Mouse (Mus musculus) limb, embryonic 15.5 days (tissue): ENCODE measurements at regions not wholly inside any gene's neighbourhood (a gene's known extent, or its start where the extent isn't known, plus 50 kb on each side); places are given as distances from the start of the nearest gene placed in this dataset.

Experiments used
- ATAC-seq: fragments of 200-750 bp; cut with Nextera tagmentation; 2 replicates; pipeline ENCODE4 v1.8.0; 2017; ENCODE audit warnings: low read depth, moderate TSS enrichment; ENCODE audit not compliant: insufficient number of reproducible peaks, low FRiP score, low TSS enrichment
- H3K27ac ChIP-seq: fragments of 300-500 bp; sonication (generic); 2 replicates; pipeline ENCODE4 v1.5.1; 2015; ENCODE audit warnings: moderate library complexity, mild to moderate bottlenecking, inconsistent platforms
- H3K27me3 ChIP-seq: fragments of 300-500 bp; sonication (generic); 2 replicates; pipeline ENCODE4 v1.6.1; 2015; ENCODE audit warnings: inconsistent platforms
- H3K36me3 ChIP-seq: fragments of 300-500 bp; sonication (generic); 2 replicates; pipeline ENCODE4 v1.6.1; 2015; ENCODE audit warnings: inconsistent platforms
- H3K4me1 ChIP-seq: fragments of 300-500 bp; sonication (generic); 2 replicates; pipeline ENCODE4 v1.6.1; 2015; ENCODE audit warnings: inconsistent platforms
- H3K4me2 ChIP-seq: fragments of 300-500 bp; sonication (generic); 2 replicates; pipeline ENCODE4 v1.6.1; 2015; ENCODE audit warnings: mild to moderate bottlenecking, inconsistent platforms
- H3K4me3 ChIP-seq: fragments of 300-500 bp; sonication (generic); 2 replicates; pipeline ENCODE4 v1.5.1; 2015; ENCODE audit warnings: mild to moderate bottlenecking, inconsistent platforms
- H3K9ac ChIP-seq: fragments of 300-500 bp; sonication (generic); 2 replicates; pipeline ENCODE4 v1.6.1; 2015; ENCODE audit warnings: inconsistent platforms
- H3K9me3 ChIP-seq: fragments of 300-500 bp; sonication (generic); 2 replicates; pipeline ENCODE4 v1.6.1; 2016; ENCODE audit warnings: inconsistent platforms
- WGBS: fragments of 180-500 bp; shearing (Covaris S2); methylation state at CpG from one replicate; pipeline ENCODE4 v1.1.7; 2015; 5-methylcytosine and 5-hydroxymethylcytosine counted together

- Histone ChIP-seq H3K9ac (no peak overlapping the region), H3K36me3 (no peaks in the 10 kb centered on the region), H3K27ac (no peak overlapping the region), H3K27me3 (no peaks in the 10 kb centered on the region; the same call in 1 of the 2 replicates), H3K4me2 (no peak overlapping the region), H3K4me1 (peaks cover 4% of the 10 kb centered on the region; the same call in 1 of the 2 replicates), H3K9me3 (no peaks in the 10 kb centered on the region), H3K4me3 (no peak overlapping the region)
- 70% methylated on average over 4 of the region's 4 CpGs for WGBS
- ATAC-seq = no peak
Measured at GRCm38 (mm10) chr1:42541991-42542390, 153.6 kb upstream of the Pou3f3 start.

GRCm38 (mm10) chr1:42542846-42543549 is 152.6 kb upstream of the Pou3f3 start:
- Histone ChIP-seq H3K4me2 (no peak overlapping the region), H3K9ac (no peak overlapping the region), H3K4me3 (no peak overlapping the region), H3K36me3 (no peaks in the 10 kb centered on the region), H3K27ac (no peak overlapping the region), H3K27me3 (no peaks in the 10 kb centered on the region; the same call in 1 of the 2 replicates), H3K4me1 (peaks cover 4% of the 10 kb centered on the region; the same call in 1 of the 2 replicates), H3K9me3 (no peaks in the 10 kb centered on the region)
- 36% methylated on average over 15 of the region's 15 CpGs for WGBS
- no peak for ATAC-seq

GRCm38 (mm10) chr1:42546879-42547278 is 148.7 kb upstream of the Pou3f3 start:
- ATAC-seq = no peak
- Histone ChIP-seq H3K27ac (no peak overlapping the region), H3K4me3 (no peak overlapping the region), H3K36me3 (no peaks in the 10 kb centered on the region), H3K9me3 (no peaks in the 10 kb centered on the region), H3K9ac (no peak overlapping the region), H3K27me3 (no peaks in the 10 kb centered on the region), H3K4me2 (no peak overlapping the region), H3K4me1 (no peaks in the 10 kb centered on the region)
- WGBS = 85% methylated on average over 3 of the region's 3 CpGs

GRCm38 (mm10) chr1:42557301-42557700 is 138.3 kb upstream of the Pou3f3 start:
- no peak for ATAC-seq
- no peak overlapping the region for H3K4me3 ChIP-seq
- H3K4me1 ChIP-seq = no peaks in the 10 kb centered on the region
- WGBS = 75% methylated on average over 2 of the region's 2 CpGs
- H3K27ac ChIP-seq = no peak overlapping the region
- H3K36me3 ChIP-seq = no peaks in the 10 kb centered on the region
- no peaks in the 10 kb centered on the region for H3K27me3 ChIP-seq
- H3K9me3 ChIP-seq = no peaks in the 10 kb centered on the region
- no peak overlapping the region for H3K4me2 ChIP-seq
- H3K9ac ChIP-seq = no peak overlapping the region

- H3K4me2 ChIP-seq = no peak overlapping the region
- H3K9ac ChIP-seq = no peak overlapping the region
- 80% methylated on average over 6 of the region's 6 CpGs for WGBS
- H3K36me3 ChIP-seq = no peaks in the 10 kb centered on the region
- H3K9me3 ChIP-seq = no peaks in the 10 kb centered on the region
- no peaks in the 10 kb centered on the region for H3K27me3 ChIP-seq
- H3K4me1 ChIP-seq = no peaks in the 10 kb centered on the region
- H3K27ac ChIP-seq = no peak overlapping the region
- H3K4me3 ChIP-seq = no peak overlapping the region
- no peak for ATAC-seq
Measured at GRCm38 (mm10) chr1:42567640-42568039, 127.9 kb upstream of the Pou3f3 start.

DNA sequence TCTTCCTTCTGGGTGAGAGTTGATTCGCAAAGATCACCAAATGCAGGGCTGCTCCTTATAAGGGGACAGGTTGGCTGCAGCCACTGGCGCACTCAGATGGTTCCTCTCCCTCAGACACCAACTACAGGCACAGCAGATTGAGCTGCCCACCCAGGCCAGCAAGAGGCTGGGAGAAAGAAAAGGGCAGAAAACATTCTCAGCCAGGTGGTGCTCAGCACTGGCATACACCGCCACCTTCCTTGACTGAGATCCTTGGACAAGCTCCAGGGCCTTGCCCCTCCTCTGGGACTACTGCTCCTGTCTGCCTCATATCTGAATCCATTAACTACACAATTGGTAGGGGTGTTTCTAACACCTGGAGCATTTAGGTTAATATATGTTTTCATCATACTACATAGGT is 110.4 kb upstream of the Pou3f3 start:
- ATAC-seq = no peak
- Histone ChIP-seq H3K4me3 (no peak overlapping the region), H3K9ac (no peak overlapping the region), H3K9me3 (no peaks in the 10 kb centered on the region), H3K27ac (no peak overlapping the region), H3K36me3 (no peaks in the 10 kb centered on the region), H3K4me1 (0 out of 2 replicates have a peak, but pooled peaks cover 2% of the 10 kb centered on the region), H3K4me2 (no peak overlapping the region), H3K27me3 (no peaks in the 10 kb centered on the region)
- WGBS = 83% methylated on average over 3 of the region's 3 CpGs

DNA sequence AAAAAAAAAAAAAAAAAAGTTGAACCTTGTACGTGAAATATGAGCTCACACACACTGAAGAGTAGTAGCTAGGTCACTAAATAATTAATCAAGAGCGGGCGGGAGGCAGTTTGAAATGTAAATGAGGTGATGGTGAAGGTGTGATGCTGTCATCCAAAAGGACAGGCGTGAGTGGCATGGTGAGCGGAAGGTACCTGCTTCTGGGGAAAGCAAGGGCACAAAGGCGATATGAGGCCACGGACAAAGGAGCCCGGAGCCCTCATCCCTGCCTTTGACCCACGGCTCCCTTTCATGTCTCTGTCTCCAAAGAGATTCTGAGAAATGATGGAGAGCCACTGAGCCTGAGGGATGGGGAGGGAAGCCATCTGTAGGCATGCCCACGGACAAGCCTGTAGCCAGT is 107.1 kb upstream of the Pou3f3 start:
- Histone ChIP-seq H3K27ac (no peak overlapping the region), H3K4me3 (no peak overlapping the region), H3K9ac (no peak overlapping the region), H3K4me1 (0 out of 2 replicates have a peak, but pooled peaks cover 2% of the 10 kb centered on the region), H3K36me3 (no peaks in the 10 kb centered on the region), H3K27me3 (no peaks in the 10 kb centered on the region), H3K9me3 (no peaks in the 10 kb centered on the region), H3K4me2 (no peak overlapping the region)
- 33% methylated on average over 10 of the region's 10 CpGs for WGBS
- ATAC-seq = no peak

DNA sequence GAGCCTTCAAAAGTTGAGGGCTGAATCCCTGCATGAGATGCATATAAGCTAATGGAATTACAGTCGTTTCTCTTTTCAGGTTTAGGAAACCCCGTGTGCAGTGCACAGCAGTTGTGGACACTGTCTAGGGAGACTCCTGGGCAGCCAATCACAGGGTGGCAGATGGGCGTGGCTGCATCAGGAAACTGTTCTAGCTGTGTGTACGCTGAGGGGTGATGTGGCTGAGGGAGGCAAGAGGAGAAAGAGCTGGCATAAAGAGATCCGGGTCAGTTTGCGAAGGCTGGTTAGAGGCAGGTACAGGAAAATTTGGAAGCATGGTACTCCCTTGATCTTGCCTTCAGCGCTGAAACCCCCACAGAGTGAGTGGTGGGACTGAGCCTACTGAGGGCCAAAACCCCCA is 106.1 kb upstream of the Pou3f3 start:
- H3K27ac ChIP-seq = no peak overlapping the region
- no peaks in the 10 kb centered on the region for H3K9me3 ChIP-seq
- H3K4me2 ChIP-seq = no peak overlapping the region
- WGBS = 33% methylated on average over 7 of the region's 7 CpGs
- H3K36me3 ChIP-seq = no peaks in the 10 kb centered on the region
- 0 out of 2 replicates have a peak, but pooled peaks cover 2% of the 10 kb centered on the region for H3K4me1 ChIP-seq
- no peak for ATAC-seq
- H3K9ac ChIP-seq = no peak overlapping the region
- no peaks in the 10 kb centered on the region for H3K27me3 ChIP-seq
- H3K4me3 ChIP-seq = no peak overlapping the region

DNA sequence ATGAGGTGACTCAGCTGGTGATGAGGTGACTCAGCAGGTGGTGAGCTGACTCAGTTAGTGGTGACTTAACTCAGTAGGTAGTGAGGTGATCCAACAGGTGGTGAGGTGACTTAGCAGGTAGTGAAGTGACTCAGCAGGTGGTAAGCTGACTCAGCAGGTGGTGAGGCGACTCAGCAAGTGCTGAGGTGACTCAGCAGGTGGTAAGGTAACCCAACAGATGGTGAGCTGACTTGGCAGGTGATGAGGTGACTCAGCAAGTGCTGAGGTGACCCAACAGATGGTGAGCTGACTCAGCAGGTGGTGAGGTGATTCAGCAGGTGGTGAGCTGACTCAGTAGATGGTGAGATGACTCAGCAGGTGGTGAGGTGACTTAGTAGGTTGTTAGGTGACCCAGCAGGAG is 103.7 kb upstream of the Pou3f3 start:
- H3K4me1 ChIP-seq = 0 out of 2 replicates have a peak, but pooled peaks cover 2% of the 10 kb centered on the region
- no peaks in the 10 kb centered on the region for H3K36me3 ChIP-seq
- H3K27me3 ChIP-seq = no peaks in the 10 kb centered on the region
- H3K9ac ChIP-seq = no peak overlapping the region
- H3K9me3 ChIP-seq = no peaks in the 10 kb centered on the region
- no peak for ATAC-seq
- H3K4me2 ChIP-seq = no peak overlapping the region
- no peak overlapping the region for H3K27ac ChIP-seq
- WGBS = 50% methylated on average over 1 of the region's 1 CpGs
- no peak overlapping the region for H3K4me3 ChIP-seq

DNA sequence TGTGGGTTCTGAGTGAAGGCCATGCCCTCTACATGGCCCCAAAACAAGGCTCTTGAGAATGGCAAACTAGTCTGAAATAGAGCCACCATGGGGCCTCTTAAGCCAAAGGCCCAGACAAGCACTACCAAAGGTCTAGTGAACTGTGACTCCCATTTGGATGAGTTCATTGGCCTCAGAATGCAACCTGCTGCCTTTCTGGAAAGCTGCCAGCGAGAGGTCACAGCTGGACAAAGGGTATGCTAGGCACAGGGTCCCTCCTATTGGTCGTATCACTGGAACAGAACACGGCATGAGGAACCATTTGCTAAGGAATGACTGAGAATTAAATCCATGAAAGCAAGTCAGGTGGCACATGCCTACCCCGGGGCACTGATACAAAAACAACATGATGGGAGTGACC is 98.5 kb upstream of the Pou3f3 start:
- Histone ChIP-seq H3K9ac (no peak overlapping the region), H3K27ac (no peak overlapping the region), H3K9me3 (no peaks in the 10 kb centered on the region), H3K4me1 (no peaks in the 10 kb centered on the region), H3K27me3 (no peaks in the 10 kb centered on the region), H3K36me3 (no peaks in the 10 kb centered on the region), H3K4me3 (no peak overlapping the region), H3K4me2 (no peak overlapping the region)
- WGBS = 79% methylated on average over 4 of the region's 4 CpGs
- ATAC-seq = no peak

DNA sequence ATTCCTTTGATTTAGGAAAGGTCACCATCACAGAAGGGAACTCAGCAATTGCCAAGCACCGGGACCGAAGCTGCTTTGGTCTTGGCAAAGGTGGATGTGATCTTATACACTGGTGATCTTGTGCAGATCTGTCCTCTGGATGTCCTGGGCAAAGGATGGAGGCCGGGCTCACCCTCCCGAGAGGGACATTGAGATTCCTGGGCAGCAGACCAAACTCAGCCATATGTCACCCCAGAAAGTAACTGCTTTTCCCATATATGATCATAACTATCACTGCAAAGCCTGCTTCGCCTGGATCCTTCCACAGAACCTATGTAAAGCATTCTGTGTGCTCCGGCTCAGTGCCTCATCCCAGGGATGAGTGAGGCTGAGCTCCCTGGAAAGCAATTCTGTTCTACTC is 96.3 kb upstream of the Pou3f3 start:
- Histone ChIP-seq H3K27me3 (no peaks in the 10 kb centered on the region), H3K9me3 (no peaks in the 10 kb centered on the region), H3K4me2 (no peak overlapping the region), H3K9ac (no peak overlapping the region), H3K4me1 (no peaks in the 10 kb centered on the region), H3K27ac (no peak overlapping the region), H3K36me3 (no peaks in the 10 kb centered on the region), H3K4me3 (no peak overlapping the region)
- ATAC-seq = no peak
- 79% methylated on average over 6 of the region's 6 CpGs for WGBS

DNA sequence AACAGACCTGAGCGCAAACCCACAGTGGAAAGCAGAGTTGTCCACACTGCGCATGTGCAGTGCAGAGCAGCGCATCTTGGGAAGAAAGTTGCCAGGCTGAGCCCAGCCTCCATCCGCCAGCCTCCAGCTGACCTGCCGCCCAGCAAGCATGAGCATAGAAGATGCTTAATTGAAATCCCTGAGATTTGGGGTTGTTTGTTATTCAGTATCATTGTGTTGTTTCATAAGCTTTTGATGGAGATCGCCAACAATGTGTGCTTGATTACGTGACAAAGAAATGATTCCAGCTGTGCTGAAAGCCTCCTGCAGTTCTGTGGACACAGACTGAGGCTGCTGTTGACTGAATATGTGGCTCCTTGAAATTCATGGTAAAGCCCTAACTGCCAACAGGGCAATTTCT is 89.3 kb upstream of the Pou3f3 start:
- Histone ChIP-seq H3K27ac (no peak overlapping the region), H3K4me3 (no peak overlapping the region), H3K4me1 (no peaks in the 10 kb centered on the region), H3K4me2 (no peak overlapping the region), H3K9me3 (no peaks in the 10 kb centered on the region), H3K27me3 (no peaks in the 10 kb centered on the region), H3K9ac (no peak overlapping the region), H3K36me3 (no peaks in the 10 kb centered on the region)
- ATAC-seq = no peak
- WGBS = 76% methylated on average over 7 of the region's 7 CpGs
